Mouse (Mus musculus) kidney, postnatal 0 days (tissue): ENCODE data around the gene Exoc3. TPM values are rescaled to one million over a fixed set of nuclear protein-coding genes. Genes with fewer than 3 reads are reported as not detected.
A peak's percentile ranks its signal among the peaks of the same experiment; 100 is the strongest.

Source experiments
- ATAC-seq: fragments of 200-750 bp; cut with Nextera tagmentation; replicated peaks from 2 replicates; pipeline ENCODE4 v1.8.0; 2017; ENCODE audit warnings: low read depth, moderate number of reproducible peaks, moderate TSS enrichment, moderate library complexity; ENCODE audit not compliant: low FRiP score
- DNase-seq: peaks from one replicate; pipeline ENCODE4 v3.0.0-alpha.2; 2016; ENCODE audit warnings: low spot score
- H3K27ac ChIP-seq: fragments of 300-500 bp; sonication (generic); 2 replicates; pipeline ENCODE4 v1.5.1; 2014; ENCODE audit warnings: mild to moderate bottlenecking
- H3K27me3 ChIP-seq: fragments of 300-500 bp; sonication (generic); 2 replicates; pipeline ENCODE4 v1.6.1; 2014; ENCODE audit warnings: low read length, mixed read lengths; ENCODE audit not compliant: insufficient read depth
- H3K36me3 ChIP-seq: fragments of 300-500 bp; sonication (generic); 2 replicates; pipeline ENCODE4 v1.6.1; 2014; ENCODE audit warnings: low read length, mixed read lengths; ENCODE audit not compliant: insufficient read depth
- H3K4me1 ChIP-seq: fragments of 300-500 bp; sonication (generic); replicated peaks from 2 replicates; pipeline ENCODE4 v1.6.1; 2014; ENCODE audit warnings: antibody characterized with exemption, low read length, mixed read lengths; ENCODE audit not compliant: insufficient read depth
- H3K4me2 ChIP-seq: fragments of 300-500 bp; sonication (generic); 2 replicates; pipeline ENCODE4 v1.6.1; 2014; ENCODE audit warnings: mild to moderate bottlenecking, low read length, moderate library complexity, mixed read lengths
- H3K4me3 ChIP-seq: fragments of 300-500 bp; sonication (generic); replicated peaks from 2 replicates; pipeline ENCODE4 v1.5.1; 2014; ENCODE audit warnings: low read depth, low read length
- H3K9ac ChIP-seq: fragments of 300-500 bp; sonication (generic); 2 replicates; pipeline ENCODE4 v1.6.1; 2014; ENCODE audit warnings: low read depth, low read length
- H3K9me3 ChIP-seq: fragments of 300-500 bp; sonication (generic); replicated peaks from 2 replicates; pipeline ENCODE4 v1.6.1; 2016; ENCODE audit warnings: low read length, inconsistent platforms, mixed read lengths
- CTCF ChIP-seq: IDR thresholded peaks from 2 replicates; pipeline ENCODE4 v1.5.1; 2016; ENCODE audit warnings: antibody characterized with exemption, low read depth, mild to moderate bottlenecking, moderate library complexity
- WGBS: fragments of 180-500 bp; shearing (Covaris S2); extraction: QIAGEN DNeasy Blood & Tissue Kit; methylation state at CpG from one replicate; pipeline ENCODE4 v1.1.7; 2014; 5-methylcytosine and 5-hydroxymethylcytosine counted together
- polyA plus RNA-seq: library from polyadenylated mRNA; unstranded; fragments of >200 nt; fragmentation: Nextera tagmentation; extraction: Ambion mirVana; gene quantifications from 2 replicates; pipeline ENCODE4 v1.2.1, GENCODE M21; 2015

Exoc3 gene
- polyA plus RNA-seq, 1 experiment from 2014 or later: 59.2 TPM

DNA sequence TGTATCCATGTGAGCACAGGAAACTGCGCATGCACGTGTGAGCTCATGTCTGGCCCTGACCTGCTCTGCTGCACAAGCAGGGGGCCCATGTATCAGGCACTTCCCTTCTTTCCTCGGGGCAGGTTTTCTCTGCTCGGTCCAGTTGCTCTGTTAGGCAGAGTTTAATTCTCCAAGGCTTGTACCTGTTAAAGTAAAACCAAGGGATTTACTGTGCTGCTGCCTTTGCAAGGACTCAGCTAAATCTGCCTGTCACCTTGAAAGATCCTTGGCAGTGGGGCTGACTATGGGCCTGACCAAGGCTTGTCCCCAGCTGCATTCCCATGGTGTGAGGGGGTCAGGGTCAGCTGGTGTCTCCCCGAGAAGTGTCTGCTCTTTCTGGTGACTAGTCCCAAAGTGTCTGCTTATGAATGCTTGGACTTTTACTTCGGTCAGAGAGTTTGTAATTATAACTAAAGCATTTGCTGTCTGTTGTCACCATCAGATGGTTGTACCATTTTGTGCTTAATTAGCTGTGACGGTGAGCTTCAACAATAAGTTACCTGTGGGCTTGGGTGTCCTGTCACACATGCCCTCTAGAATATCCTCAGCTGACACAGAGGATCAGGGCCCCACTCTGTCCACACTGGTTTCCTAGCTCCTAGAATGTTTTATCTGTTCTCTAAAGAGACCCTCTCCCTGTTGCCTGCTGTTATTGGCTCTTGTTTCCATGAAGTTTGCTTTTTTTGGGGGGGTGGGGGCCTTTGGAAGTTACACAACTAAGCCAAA lies 64.2 kb downstream of the Exoc3 start:
- H3K9me3 ChIP-seq: no peaks in the 10 kb centered on the region
- no peak overlapping the region for H3K9ac ChIP-seq
- H3K36me3 ChIP-seq: no peaks in the 10 kb centered on the region
- no peak overlapping the region for H3K4me2 ChIP-seq
- no peak overlapping the region for H3K4me3 ChIP-seq
- no peaks in the 10 kb centered on the region for H3K27me3 ChIP-seq
- peak overlapping the region; percentile 67 for H3K27ac ChIP-seq
- peak; percentile 47 for DNase-seq
- TF ChIP-seq CTCF: no peak
- ATAC-seq: peak; percentile 92
- no peaks in the 10 kb centered on the region for H3K4me1 ChIP-seq
- 42% methylated on average over 7 of the region's 7 CpGs for WGBS

DNA sequence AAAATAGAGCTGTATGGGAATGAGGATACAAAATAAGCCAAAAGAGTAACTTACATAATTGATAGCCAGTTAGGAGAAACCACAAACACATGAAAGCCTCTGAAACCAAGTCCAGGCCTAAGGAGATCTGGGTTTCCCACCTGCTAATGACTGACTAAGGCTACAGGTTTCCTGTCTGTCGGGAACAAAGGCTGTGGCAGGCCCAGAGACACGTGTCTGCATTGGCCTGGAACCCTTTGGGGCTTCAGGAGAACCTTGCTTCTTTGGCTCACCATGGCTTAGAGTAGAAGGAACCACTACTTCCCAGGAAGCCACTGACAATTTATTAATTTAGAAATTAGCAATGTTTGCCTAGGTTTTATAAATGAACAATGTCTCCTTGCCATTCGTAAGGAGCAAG lies 65.2 kb downstream of the Exoc3 start:
- no peak for DNase-seq
- ATAC-seq: no peak
- H3K4me2 ChIP-seq: no peak overlapping the region
- H3K4me1 ChIP-seq: no peaks in the 10 kb centered on the region
- no peaks in the 10 kb centered on the region for H3K36me3 ChIP-seq
- 55% methylated on average over 3 of the region's 3 CpGs for WGBS
- no peaks in the 10 kb centered on the region for H3K9me3 ChIP-seq
- H3K27ac ChIP-seq: peak overlapping the region; percentile 67
- H3K9ac ChIP-seq: no peak overlapping the region
- H3K4me3 ChIP-seq: no peak overlapping the region
- TF ChIP-seq CTCF: no peak
- H3K27me3 ChIP-seq: no peaks in the 10 kb centered on the region

DNA sequence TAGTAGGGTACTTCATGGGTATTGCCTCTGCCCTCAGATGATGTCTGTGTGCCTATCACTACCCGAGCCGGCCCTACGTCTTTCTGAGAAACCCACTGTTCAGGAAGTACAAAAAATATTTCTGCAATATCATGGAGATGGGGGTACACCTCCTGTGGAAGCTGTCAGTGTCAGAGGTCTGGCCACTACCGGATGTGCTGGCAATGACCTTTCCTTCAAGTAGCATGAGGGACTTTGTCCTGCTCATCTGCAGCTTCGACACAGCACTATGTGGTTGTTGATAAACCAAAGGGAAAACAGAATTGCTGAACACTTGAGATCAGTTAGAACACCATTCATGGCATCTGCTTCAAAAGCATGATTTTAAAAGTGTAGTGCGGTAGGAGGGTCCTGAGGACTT lies 67.7 kb downstream of the Exoc3 start:
- H3K27ac ChIP-seq: no peak overlapping the region
- ATAC-seq: no peak

DNA sequence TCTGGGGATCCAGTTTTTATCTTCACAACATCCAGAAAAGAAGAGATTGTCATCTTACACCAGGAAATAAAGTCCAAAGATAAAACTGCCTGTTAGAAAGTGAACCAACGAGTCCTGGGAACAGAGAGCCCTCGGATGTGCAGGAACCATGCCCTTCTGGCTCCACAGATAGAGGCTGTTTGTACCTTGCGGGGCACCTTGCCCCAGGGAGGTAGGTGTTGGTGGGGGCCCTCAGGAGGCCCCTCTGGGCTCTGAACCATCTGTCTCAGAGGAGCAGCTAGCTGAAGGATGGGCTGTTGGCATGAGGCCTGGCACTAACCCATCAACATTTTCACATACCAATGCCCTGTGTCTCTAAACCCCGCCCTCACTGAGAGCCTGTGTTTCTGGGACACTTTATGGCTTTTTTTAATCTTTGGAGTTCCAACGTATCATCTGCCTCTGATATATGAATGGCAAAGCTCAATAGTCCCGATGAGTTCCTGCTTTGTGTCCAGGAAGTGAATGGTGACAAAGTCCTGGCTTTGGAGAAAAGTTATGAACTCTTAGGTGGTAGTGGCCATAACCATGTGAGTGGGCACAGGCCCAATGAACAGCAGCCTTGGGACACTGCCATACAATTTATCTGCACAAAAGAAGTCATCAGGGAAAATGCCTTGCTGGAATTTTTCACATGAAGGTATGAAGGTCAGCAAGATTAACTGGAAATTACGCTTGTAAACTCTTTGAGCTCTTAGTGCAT lies 69.5 kb downstream of the Exoc3 start:
- H3K4me3 ChIP-seq: no peak overlapping the region
- WGBS: 74% methylated on average over 7 of the region's 7 CpGs
- H3K27me3 ChIP-seq: no peaks in the 10 kb centered on the region
- H3K9me3 ChIP-seq: no peaks in the 10 kb centered on the region
- no peak overlapping the region for H3K27ac ChIP-seq
- no peak overlapping the region for H3K4me2 ChIP-seq
- H3K4me1 ChIP-seq: no peaks in the 10 kb centered on the region
- no peak for DNase-seq
- no peak for ATAC-seq
- H3K9ac ChIP-seq: no peak overlapping the region
- H3K36me3 ChIP-seq: no peaks in the 10 kb centered on the region
- TF ChIP-seq CTCF: no peak

More for the DNA sequence above, 67.7 kb downstream of the Exoc3 start:
- WGBS: 92% methylated on average over 6 of the region's 6 CpGs
- Histone ChIP-seq H3K9ac (no peak overlapping the region), H3K4me1 (no peaks in the 10 kb centered on the region), H3K4me2 (no peak overlapping the region), H3K9me3 (no peaks in the 10 kb centered on the region), H3K4me3 (no peak overlapping the region), H3K36me3 (no peaks in the 10 kb centered on the region), H3K27me3 (no peaks in the 10 kb centered on the region)
- TF ChIP-seq CTCF: no peak
- DNase-seq: no peak

DNA sequence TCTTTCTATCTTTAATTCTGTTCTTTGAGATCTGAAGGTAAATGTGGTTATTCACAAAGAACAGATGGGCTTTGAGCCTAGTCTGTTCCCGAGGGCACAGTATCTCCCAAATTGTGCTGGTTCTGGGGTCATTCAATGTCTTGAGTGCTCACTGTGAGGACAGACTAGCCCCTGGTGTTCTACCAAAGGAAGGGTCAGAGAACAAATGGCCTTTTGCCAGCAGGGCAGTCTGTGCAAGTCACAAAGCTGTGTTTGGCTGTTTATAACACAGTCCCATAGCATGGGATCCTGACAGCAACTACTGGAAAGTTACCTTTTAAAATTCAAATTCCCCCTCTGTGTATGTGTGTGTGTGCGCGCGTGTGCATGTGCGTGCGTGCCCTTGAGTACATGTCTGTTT lies 78.6 kb downstream of the Exoc3 start:
- no peak overlapping the region for H3K9ac ChIP-seq
- no peak for TF ChIP-seq CTCF
- no peaks in the 10 kb centered on the region for H3K4me1 ChIP-seq
- H3K36me3 ChIP-seq: no peaks in the 10 kb centered on the region
- ATAC-seq: no peak
- no peak overlapping the region for H3K4me3 ChIP-seq
- H3K27me3 ChIP-seq: no peaks in the 10 kb centered on the region
- no peak overlapping the region for H3K27ac ChIP-seq
- WGBS: 87% methylated on average over 6 of the region's 6 CpGs
- no peak for DNase-seq
- no peaks in the 10 kb centered on the region for H3K9me3 ChIP-seq
- no peak overlapping the region for H3K4me2 ChIP-seq

DNA sequence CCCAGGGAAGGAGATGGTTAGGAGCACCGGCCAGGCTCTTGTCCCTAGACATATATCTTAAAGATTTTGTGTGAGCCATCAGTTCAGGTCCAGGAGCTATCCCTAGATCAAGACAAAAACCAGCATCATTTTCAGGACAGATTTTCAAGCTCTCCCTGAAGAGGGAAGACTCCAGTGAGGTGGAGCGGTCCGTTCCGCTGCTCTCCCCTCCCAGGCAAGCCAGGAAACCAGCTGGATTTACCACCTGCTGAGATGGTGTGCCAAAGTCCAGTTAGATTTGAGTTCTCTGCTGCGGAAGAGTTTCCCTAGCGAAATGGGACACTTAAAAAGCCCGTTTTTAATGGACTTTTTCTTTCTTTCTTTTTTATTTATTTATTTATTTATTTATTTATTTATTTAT lies 81.0 kb downstream of the Exoc3 start:
- H3K4me2 ChIP-seq: no peak overlapping the region
- 71% methylated on average over 7 of the region's 7 CpGs for WGBS
- H3K4me3 ChIP-seq: no peak overlapping the region
- no peak overlapping the region for H3K9ac ChIP-seq
- TF ChIP-seq CTCF: no peak
- no peak overlapping the region for H3K27ac ChIP-seq
- H3K27me3 ChIP-seq: no peaks in the 10 kb centered on the region
- ATAC-seq (peak; percentile 52; the same call in 1 of the 2 replicates), DNase-seq (no peak)
- no peaks in the 10 kb centered on the region for H3K4me1 ChIP-seq
- H3K36me3 ChIP-seq: no peaks in the 10 kb centered on the region
- H3K9me3 ChIP-seq: no peaks in the 10 kb centered on the region
